Mouse (Mus musculus) testis, adult 2 months (tissue): ENCODE data around the gene Hist1h1c.

Source experiments
- CTCF ChIP-seq: fragments of 200-500 bp; IDR thresholded peaks from 2 replicates; pipeline ENCODE4 v1.5.1; 2012; ENCODE audit warnings: low read depth, mild to moderate bottlenecking, inconsistent platforms, low read length, moderate library complexity; ENCODE audit not compliant: control insufficient read depth, insufficient read depth, insufficient replicate concordance
- POLR2A ChIP-seq: fragments of 200-500 bp; IDR thresholded peaks from 2 replicates; pipeline ENCODE4 v1.6.1; 2012; ENCODE audit warnings: low read depth, mild to moderate bottlenecking, inconsistent platforms, low read length, moderate library complexity; ENCODE audit not compliant: control insufficient read depth

DNA sequence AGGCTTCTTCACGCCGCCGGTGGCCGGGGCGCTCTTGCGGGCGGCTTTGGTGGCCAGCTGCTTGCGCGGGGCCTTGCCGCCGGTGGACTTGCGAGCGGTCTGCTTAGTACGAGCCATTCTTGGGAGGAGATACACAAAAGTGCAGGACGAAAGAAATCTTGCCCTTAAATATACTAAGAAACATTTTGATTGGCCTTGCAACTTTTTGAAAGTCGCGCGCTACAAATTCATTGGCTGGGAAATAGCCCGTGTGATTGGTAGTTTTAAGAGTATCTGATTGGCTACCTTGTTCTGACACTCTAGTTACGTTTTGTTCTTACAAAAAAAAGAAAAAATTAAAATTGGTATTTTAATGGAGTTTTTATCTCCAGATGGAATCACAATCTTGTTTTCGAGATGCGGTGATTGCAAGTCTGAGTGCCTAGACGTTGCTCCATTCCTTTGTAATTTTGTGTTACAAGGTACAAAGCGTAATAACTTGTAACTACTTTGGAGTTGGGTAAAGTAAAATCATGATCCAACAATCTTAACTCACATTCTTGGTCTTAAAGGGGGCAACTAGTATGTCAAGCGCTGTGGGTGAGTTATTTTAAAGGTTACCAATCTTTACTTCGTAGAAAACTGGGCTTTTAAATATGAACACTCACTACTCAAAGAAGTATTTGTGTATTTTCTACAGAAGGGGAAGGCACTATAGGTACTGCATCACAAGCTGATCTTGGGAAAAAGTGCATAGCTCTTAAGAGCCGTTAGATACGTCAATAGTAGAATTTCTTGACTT, 7.0 kb downstream of the Hist1h1c start, which contains the start of gene Hist1h3c:
- TF ChIP-seq POLR2A = no peak
- no peak for TF ChIP-seq CTCF
